Mouse (Mus musculus): ENCODE results near the gene AC124502.3. TPM values are rescaled to one million over a fixed set of nuclear protein-coding genes. Genes with fewer than 3 reads are reported as not detected.

The AC124502.3 gene
- polyA plus RNA-seq, 1 experiment from 2014 or later: 1.2 TPM

- Histone ChIP-seq H3K27me3 (replicated peaks; ENCODE audit: control insufficient read depth, insufficient read depth, low read length) (no peaks in the 10 kb centered on the region), H3K36me3 (ENCODE audit: control insufficient read depth, insufficient read depth, low read length) (peaks cover 11% of the 10 kb centered on the region), H3K4me3 (ENCODE audit: low read depth, low read length) (peak overlapping the region; percentile 79), H3K9me3 (replicated peaks; ENCODE audit: control insufficient read depth, low read length) (no peaks in the 10 kb centered on the region), H3K4me2 (ENCODE audit: low read length) (peak overlapping the region; percentile 98), H3K27ac (ENCODE audit: low read depth, low read length) (peak overlapping the region; percentile 86; the same call in 1 of the 2 replicates), H3K4me1 (ENCODE audit: control insufficient read depth, insufficient read depth, low read length) (peaks cover 22% of the 10 kb centered on the region), H3K9ac (ENCODE audit: low read length) (peak overlapping the region; percentile 92)
- 8% methylated on average over 41 of the region's 41 CpGs for WGBS
- DNase-seq (ENCODE audit: low spot score) (no peak), ATAC-seq (peak; percentile 11)
Observed at GRCm38 (mm10) chr19:5039301-5040114, 817 bp downstream of the AC124502.3 start.

- H3K9ac ChIP-seq (ENCODE audit: low read length): peak within 1 kb of the TSS; percentile 92
Observed at GRCm38 (mm10) chr19:5040862-5041523, 2.3 kb downstream of the AC124502.3 start, which contains the start of gene Brms1. Brms1 (plus strand) TSS chr19:5041354.

GRCm38 (mm10) chr19:5041588-5041987, 2.9 kb downstream of the AC124502.3 start:
- Histone ChIP-seq H3K9me3 (replicated peaks; ENCODE audit: control insufficient read depth, low read length) (no peaks in the 10 kb centered on the region), H3K27me3 (replicated peaks; ENCODE audit: control insufficient read depth, insufficient read depth, low read length) (no peaks in the 10 kb centered on the region), H3K4me2 (ENCODE audit: low read length) (peak overlapping the region; percentile 98), H3K9ac (ENCODE audit: low read length) (peak overlapping the region; percentile 92), H3K4me3 (ENCODE audit: low read depth, low read length) (peak overlapping the region; percentile 79), H3K36me3 (ENCODE audit: control insufficient read depth, insufficient read depth, low read length) (peaks cover 25% of the 10 kb centered on the region), H3K4me1 (ENCODE audit: control insufficient read depth, insufficient read depth, low read length) (peaks cover 22% of the 10 kb centered on the region), H3K27ac (ENCODE audit: low read depth, low read length) (peak overlapping the region; percentile 10; the same call in 1 of the 2 replicates)
- 2% methylated on average over 16 of the region's 16 CpGs for WGBS
- ATAC-seq (no peak; the same call in 1 of the 2 replicates), DNase-seq (ENCODE audit: low spot score) (no peak)

More at GRCm38 (mm10) chr19:5040862-5041523, 2.3 kb downstream of the AC124502.3 start, which contains the start of gene Brms1:
- peak within 1 kb of the TSS; percentile 10; the same call in 1 of the 2 replicates for H3K27ac ChIP-seq (ENCODE audit: low read depth, low read length)
- H3K27me3 ChIP-seq (replicated peaks; ENCODE audit: control insufficient read depth, insufficient read depth, low read length): no peaks in the 10 kb centered on the region
- WGBS: 7% methylated on average over 40 of the region's 40 CpGs
- H3K9me3 ChIP-seq (replicated peaks; ENCODE audit: control insufficient read depth, low read length): no peaks in the 10 kb centered on the region
- peaks cover 22% of the 10 kb centered on the region for H3K4me1 ChIP-seq (ENCODE audit: control insufficient read depth, insufficient read depth, low read length)
- ATAC-seq (peak; percentile 67), DNase-seq (ENCODE audit: low spot score) (peak; percentile 98)
- peaks cover 19% of the 10 kb centered on the region for H3K36me3 ChIP-seq (ENCODE audit: control insufficient read depth, insufficient read depth, low read length)
- H3K4me3 ChIP-seq (ENCODE audit: low read depth, low read length): peak within 1 kb of the TSS; percentile 79
- peak within 1 kb of the TSS; percentile 98 for H3K4me2 ChIP-seq (ENCODE audit: low read length)

GRCm38 (mm10) chr19:5045531-5045930, 6.8 kb downstream of the AC124502.3 start:
- Histone ChIP-seq H3K9ac (ENCODE audit: low read length) (no peak overlapping the region), H3K4me2 (ENCODE audit: low read length) (no peak overlapping the region), H3K27ac (ENCODE audit: low read depth, low read length) (no peak overlapping the region), H3K36me3 (ENCODE audit: control insufficient read depth, insufficient read depth, low read length) (peaks cover 50% of the 10 kb centered on the region), H3K27me3 (replicated peaks; ENCODE audit: control insufficient read depth, insufficient read depth, low read length) (peaks cover 4% of the 10 kb centered on the region; the same call in 1 of the 2 replicates), H3K4me3 (ENCODE audit: low read depth, low read length) (no peak overlapping the region), H3K4me1 (ENCODE audit: control insufficient read depth, insufficient read depth, low read length) (peaks cover 6% of the 10 kb centered on the region), H3K9me3 (replicated peaks; ENCODE audit: control insufficient read depth, low read length) (no peaks in the 10 kb centered on the region)
- no peak for DNase-seq (ENCODE audit: low spot score)
- 86% methylated on average over 4 of the region's 4 CpGs for WGBS
- no peak for ATAC-seq

- Histone ChIP-seq H3K9ac (ENCODE audit: low read length) (no peak overlapping the region), H3K27me3 (replicated peaks; ENCODE audit: control insufficient read depth, insufficient read depth, low read length) (peaks cover 30% of the 10 kb centered on the region), H3K4me1 (ENCODE audit: control insufficient read depth, insufficient read depth, low read length) (no peaks in the 10 kb centered on the region), H3K36me3 (ENCODE audit: control insufficient read depth, insufficient read depth, low read length) (peaks cover 42% of the 10 kb centered on the region), H3K4me3 (ENCODE audit: low read depth, low read length) (no peak overlapping the region), H3K4me2 (ENCODE audit: low read length) (no peak overlapping the region), H3K27ac (ENCODE audit: low read depth, low read length) (no peak overlapping the region), H3K9me3 (replicated peaks; ENCODE audit: control insufficient read depth, low read length) (no peaks in the 10 kb centered on the region)
- DNase-seq (ENCODE audit: low spot score) (no peak), ATAC-seq (no peak)
- 79% methylated on average over 14 of the region's 14 CpGs for WGBS
Observed at GRCm38 (mm10) chr19:5048138-5049056, 9.7 kb downstream of the AC124502.3 start.

GRCm38 (mm10) chr19:5049325-5049724, 10.6 kb downstream of the AC124502.3 start:
- Histone ChIP-seq H3K27ac (ENCODE audit: low read depth, low read length) (no peak overlapping the region), H3K4me3 (ENCODE audit: low read depth, low read length) (no peak overlapping the region), H3K4me2 (ENCODE audit: low read length) (no peak overlapping the region), H3K4me1 (ENCODE audit: control insufficient read depth, insufficient read depth, low read length) (no peaks in the 10 kb centered on the region), H3K27me3 (replicated peaks; ENCODE audit: control insufficient read depth, insufficient read depth, low read length) (peaks cover 33% of the 10 kb centered on the region), H3K9ac (ENCODE audit: low read length) (no peak overlapping the region), H3K9me3 (replicated peaks; ENCODE audit: control insufficient read depth, low read length) (no peaks in the 10 kb centered on the region), H3K36me3 (ENCODE audit: control insufficient read depth, insufficient read depth, low read length) (peaks cover 39% of the 10 kb centered on the region)
- ATAC-seq (no peak), DNase-seq (ENCODE audit: low spot score) (no peak)
- WGBS: 71% methylated on average over 6 of the region's 6 CpGs

- Histone ChIP-seq H3K4me2 (ENCODE audit: low read length) (no peak within 1 kb of the TSS), H3K4me3 (ENCODE audit: low read depth, low read length) (no peak within 1 kb of the TSS), H3K36me3 (ENCODE audit: control insufficient read depth, insufficient read depth, low read length) (peaks cover 35% of the 10 kb centered on the region), H3K27me3 (replicated peaks; ENCODE audit: control insufficient read depth, insufficient read depth, low read length) (peaks cover 33% of the 10 kb centered on the region), H3K9ac (ENCODE audit: low read length) (peak within 1 kb of the TSS; percentile 8; the same call in 1 of the 2 replicates), H3K27ac (ENCODE audit: low read depth, low read length) (no peak within 1 kb of the TSS), H3K9me3 (replicated peaks; ENCODE audit: control insufficient read depth, low read length) (no peaks in the 10 kb centered on the region), H3K4me1 (ENCODE audit: control insufficient read depth, insufficient read depth, low read length) (no peaks in the 10 kb centered on the region)
- WGBS: 17% methylated on average over 14 of the region's 14 CpGs
- DNase-seq (ENCODE audit: low spot score) (peak; percentile 70), ATAC-seq (peak; percentile 33; the same call in 1 of the 2 replicates)
Observed at GRCm38 (mm10) chr19:5050047-5050905, 11.6 kb downstream of the AC124502.3 start, which contains the start of gene Rin1. Rin1 (plus strand) TSS chr19:5050481.

Data from forebrain, embryonic 14.5 days (tissue).